Mouse (Mus musculus): ENCODE results near the gene Gga1. TPM values are rescaled to one million over a fixed set of nuclear protein-coding genes. Genes with fewer than 3 reads are reported as not detected.
"Not testable (repeated sequence)": the region's sequence is repeated elsewhere in the genome, so short reads cannot be mapped to it uniquely, and the experiment has no call there.

Gga1 gene
- polyA plus RNA-seq, 1 experiment from 2014 or later: 51.5 TPM

DNA sequence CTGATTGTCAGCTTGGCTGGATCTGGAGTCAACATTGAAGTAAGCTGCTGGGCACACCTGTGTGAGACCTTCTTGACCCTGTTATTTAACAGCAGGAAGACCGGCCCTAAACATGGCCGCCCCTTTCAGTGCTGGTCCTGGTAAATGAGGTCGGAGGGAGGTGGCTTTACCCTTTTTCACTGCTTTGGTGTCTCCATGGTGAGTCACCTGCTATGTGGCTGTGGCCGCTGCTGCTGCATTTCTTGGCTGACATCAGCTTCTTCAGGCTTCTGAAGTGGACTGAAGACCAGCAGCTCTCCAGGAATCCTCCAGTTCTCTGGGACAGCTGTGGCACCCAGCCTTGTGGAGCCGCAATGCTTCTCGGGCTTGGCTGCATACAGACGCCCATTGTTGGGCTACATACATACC lies 8.2 kb upstream of the Gga1 start:
- H3K4me3 ChIP-seq: no peak overlapping the region
- no peaks in the 10 kb centered on the region for H3K36me3 ChIP-seq
- H3K27me3 ChIP-seq (ENCODE audit: insufficient read depth, poor library complexity, severe bottlenecking): 0 out of 2 replicates have a peak, but pooled peaks cover 1% of the 10 kb centered on the region
- WGBS: 73% methylated on average over 7 of the region's 7 CpGs
- peaks cover 15% of the 10 kb centered on the region for H3K4me1 ChIP-seq
- no peak for DNase-seq (ENCODE audit: low spot score)
- no peaks in the 10 kb centered on the region for H3K9me3 ChIP-seq
- H3K27ac ChIP-seq: peak overlapping the region; percentile 77

GRCm38 (mm10) chr15:78869775-78870174 lies 7.2 kb upstream of the Gga1 start:
- Histone ChIP-seq H3K27ac (no peak overlapping the region), H3K4me1 (peaks cover 15% of the 10 kb centered on the region), H3K27me3 (ENCODE audit: insufficient read depth, poor library complexity, severe bottlenecking) (no peaks in the 10 kb centered on the region), H3K9me3 (no peaks in the 10 kb centered on the region), H3K4me3 (no peak overlapping the region), H3K36me3 (no peaks in the 10 kb centered on the region)
- DNase-seq (ENCODE audit: low spot score): no peak
- 25% methylated on average over 6 of the region's 6 CpGs for WGBS

- H3K36me3 ChIP-seq: no peaks in the 10 kb centered on the region
- H3K27ac ChIP-seq: no peak overlapping the region
- 52% methylated on average over 5 of the region's 5 CpGs for WGBS
- no peak overlapping the region for H3K4me3 ChIP-seq
- no peaks in the 10 kb centered on the region for H3K9me3 ChIP-seq
- no peak for DNase-seq (ENCODE audit: low spot score)
- peaks cover 23% of the 10 kb centered on the region for H3K4me1 ChIP-seq
- H3K27me3 ChIP-seq (ENCODE audit: insufficient read depth, poor library complexity, severe bottlenecking): no peaks in the 10 kb centered on the region
These were observed 4.9 kb upstream of the Gga1 start for GRCm38 (mm10) chr15:78872021-78872608.

GRCm38 (mm10) chr15:78873803-78874435 lies 3.1 kb upstream of the Gga1 start:
- no peaks in the 10 kb centered on the region for H3K9me3 ChIP-seq
- H3K4me3 ChIP-seq: no peak overlapping the region
- no peaks in the 10 kb centered on the region for H3K27me3 ChIP-seq (ENCODE audit: insufficient read depth, poor library complexity, severe bottlenecking)
- no peaks in the 10 kb centered on the region for H3K36me3 ChIP-seq
- WGBS: 43% methylated on average over 13 of the region's 13 CpGs
- DNase-seq (ENCODE audit: low spot score): no peak
- H3K27ac ChIP-seq: no peak overlapping the region
- H3K4me1 ChIP-seq: peaks cover 27% of the 10 kb centered on the region

- no peaks in the 10 kb centered on the region for H3K27me3 ChIP-seq (ENCODE audit: insufficient read depth, poor library complexity, severe bottlenecking)
- H3K27ac ChIP-seq: peak overlapping the region; percentile 99; the same call in 1 of the 2 replicates
- DNase-seq (ENCODE audit: low spot score): no peak
- peaks cover 36% of the 10 kb centered on the region for H3K4me1 ChIP-seq
- H3K36me3 ChIP-seq: peaks cover 5% of the 10 kb centered on the region
- no peak overlapping the region for H3K4me3 ChIP-seq
- WGBS: 75% methylated on average over 8 of the region's 8 CpGs
- H3K9me3 ChIP-seq: no peaks in the 10 kb centered on the region
These were observed 2.0 kb upstream of the Gga1 start for GRCm38 (mm10) chr15:78874989-78875388.

DNA sequence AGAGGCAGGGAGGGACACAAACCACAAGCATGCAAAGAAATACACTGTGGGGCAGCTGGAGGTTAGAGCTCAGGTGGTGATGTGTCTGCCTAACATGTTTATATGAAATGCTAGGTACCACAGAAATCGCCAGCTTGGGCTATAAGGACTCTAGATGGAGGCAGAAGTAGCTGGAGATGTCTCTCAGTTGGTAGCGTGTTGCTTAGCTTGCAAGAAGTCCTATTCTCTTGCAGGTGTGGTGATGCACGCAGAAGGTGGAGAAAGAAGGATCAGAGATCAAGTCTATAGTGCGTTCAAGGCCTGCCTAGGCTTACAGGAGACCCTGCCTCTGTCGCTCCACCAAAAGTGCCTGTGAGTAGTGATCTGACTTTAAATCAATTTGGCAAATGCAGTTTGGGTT lies 1.5 kb upstream of the Gga1 start:
- H3K4me3 ChIP-seq: no peak overlapping the region
- WGBS: 71% methylated on average over 5 of the region's 5 CpGs

DNA sequence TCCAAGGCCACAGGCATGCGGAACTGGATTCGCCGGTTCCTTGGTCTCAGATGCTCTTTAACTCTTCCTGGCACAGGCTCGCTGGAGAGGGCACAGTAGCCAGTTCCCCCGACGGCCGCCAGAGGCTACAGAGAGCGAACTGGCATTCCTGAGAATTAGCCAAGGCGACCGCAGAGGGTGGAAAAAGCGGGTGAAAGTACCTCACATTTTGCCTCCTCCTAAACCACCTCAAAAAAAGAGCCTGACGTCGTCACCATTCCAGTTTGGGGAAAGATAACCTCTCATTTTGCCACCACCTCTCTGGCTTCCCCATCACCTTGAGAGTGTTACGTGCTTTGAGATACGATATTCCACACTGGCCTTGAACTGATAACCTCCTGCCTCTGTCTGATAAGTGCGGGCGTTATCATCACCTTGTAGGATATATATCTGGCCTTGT lies 713 bp upstream of the Gga1 start:
- peaks cover 44% of the 10 kb centered on the region for H3K4me1 ChIP-seq
- peak; percentile 94 for DNase-seq (ENCODE audit: low spot score)
- WGBS: under 1% methylated on average over 17 of the region's 17 CpGs

More for the DNA sequence above, 1.5 kb upstream of the Gga1 start:
- Histone ChIP-seq H3K27ac (peak overlapping the region; percentile 99), H3K4me1 (peaks cover 39% of the 10 kb centered on the region), H3K36me3 (peaks cover 11% of the 10 kb centered on the region), H3K9me3 (no peaks in the 10 kb centered on the region), H3K27me3 (ENCODE audit: insufficient read depth, poor library complexity, severe bottlenecking) (no peaks in the 10 kb centered on the region)
- no peak for DNase-seq (ENCODE audit: low spot score)

DNA sequence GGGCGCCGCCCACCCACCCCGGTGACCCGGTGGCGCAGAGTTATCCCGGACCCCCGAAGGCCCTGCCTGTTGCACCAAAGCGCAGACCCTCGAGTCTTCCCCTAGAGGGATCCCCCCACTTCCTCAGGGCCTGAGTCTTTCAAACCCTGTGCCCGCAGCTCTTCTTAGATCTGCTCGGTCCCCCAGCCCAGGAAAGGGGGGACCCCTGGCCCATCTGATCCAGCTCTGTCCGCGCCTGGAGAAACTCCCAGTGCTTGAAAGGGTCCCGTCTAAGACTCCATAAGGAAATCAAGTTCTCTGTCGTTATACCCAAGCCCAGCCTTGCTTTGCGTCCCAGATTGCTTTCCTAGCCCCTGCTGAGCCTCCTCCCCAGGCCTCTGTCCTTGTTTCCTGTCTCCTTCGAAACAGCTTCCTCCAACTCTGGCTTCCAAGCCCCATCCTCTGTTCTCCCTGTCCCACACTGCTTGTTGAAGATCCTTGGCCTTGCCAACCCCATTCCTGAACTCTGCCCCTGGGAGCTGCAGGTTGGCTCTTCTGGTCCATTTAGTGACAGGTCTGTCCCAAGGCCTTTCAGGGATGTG lies 910 bp downstream of the Gga1 start:
- peaks cover 47% of the 10 kb centered on the region for H3K4me1 ChIP-seq
- H3K27me3 ChIP-seq (ENCODE audit: insufficient read depth, poor library complexity, severe bottlenecking): no peaks in the 10 kb centered on the region
- no peaks in the 10 kb centered on the region for H3K9me3 ChIP-seq
- H3K36me3 ChIP-seq: peaks cover 34% of the 10 kb centered on the region
- WGBS: under 1% methylated on average over 17 of the region's 17 CpGs
- peak overlapping the region; percentile 84 for H3K4me3 ChIP-seq
- peak overlapping the region; percentile 99 for H3K27ac ChIP-seq
- DNase-seq (ENCODE audit: low spot score): no peak

More for the DNA sequence above, 713 bp upstream of the Gga1 start:
- no peaks in the 10 kb centered on the region for H3K27me3 ChIP-seq (ENCODE audit: insufficient read depth, poor library complexity, severe bottlenecking)
- H3K36me3 ChIP-seq: peaks cover 18% of the 10 kb centered on the region
- H3K9me3 ChIP-seq: no peaks in the 10 kb centered on the region
- peak overlapping the region; percentile 99 for H3K27ac ChIP-seq
- H3K4me3 ChIP-seq: peak overlapping the region; percentile 84

- peaks cover 43% of the 10 kb centered on the region for H3K4me1 ChIP-seq
- H3K27ac ChIP-seq: peak overlapping the region; percentile 44
- not testable (repeated sequence) for H3K9me3 ChIP-seq; H3K27me3 ChIP-seq (ENCODE audit: insufficient read depth, poor library complexity, severe bottlenecking); DNase-seq (ENCODE audit: low spot score); H3K4me3 ChIP-seq
- 55% methylated on average over 7 of the region's 7 CpGs for WGBS
- H3K36me3 ChIP-seq: peaks cover 45% of the 10 kb centered on the region
These were observed 2.0 kb downstream of the Gga1 start for GRCm38 (mm10) chr15:78878792-78879516.

GRCm38 (mm10) chr15:78880432-78880831 lies 3.4 kb downstream of the Gga1 start:
- Histone ChIP-seq H3K4me3 (no peak overlapping the region), H3K27ac (no peak overlapping the region), H3K27me3 (ENCODE audit: insufficient read depth, poor library complexity, severe bottlenecking) (no peaks in the 10 kb centered on the region), H3K4me1 (peaks cover 42% of the 10 kb centered on the region), H3K36me3 (peaks cover 58% of the 10 kb centered on the region), H3K9me3 (no peaks in the 10 kb centered on the region)
- WGBS: 94% methylated on average over 8 of the region's 8 CpGs
- DNase-seq (ENCODE audit: low spot score): no peak

DNA sequence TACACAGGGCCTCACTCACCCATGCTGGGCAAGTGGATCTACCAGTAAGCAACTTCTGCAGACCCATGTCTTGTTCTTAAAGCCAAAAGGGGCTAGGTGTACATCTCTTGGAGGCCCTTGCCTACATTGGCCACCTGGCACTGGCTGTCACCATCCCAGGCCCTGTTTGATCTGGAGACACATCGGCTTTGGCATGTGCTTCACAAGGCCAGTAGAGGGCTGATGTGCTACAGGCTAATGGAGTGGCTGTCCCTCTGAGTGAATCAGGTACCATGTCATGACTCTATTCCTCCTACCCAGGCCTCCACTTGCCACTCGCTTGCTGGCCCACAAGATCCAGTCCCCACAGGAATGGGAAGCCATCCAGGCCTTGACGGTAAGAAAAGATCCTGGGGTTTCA lies 4.8 kb downstream of the Gga1 start:
- DNase-seq (ENCODE audit: low spot score): no peak
- Histone ChIP-seq H3K27me3 (ENCODE audit: insufficient read depth, poor library complexity, severe bottlenecking) (no peaks in the 10 kb centered on the region), H3K9me3 (no peaks in the 10 kb centered on the region), H3K4me3 (no peak overlapping the region), H3K36me3 (peaks cover 72% of the 10 kb centered on the region), H3K4me1 (peaks cover 34% of the 10 kb centered on the region), H3K27ac (no peak overlapping the region)
- 83% methylated on average over 3 of the region's 3 CpGs for WGBS

- Histone ChIP-seq H3K27me3 (ENCODE audit: insufficient read depth, poor library complexity, severe bottlenecking) (no peaks in the 10 kb centered on the region), H3K9me3 (no peaks in the 10 kb centered on the region), H3K4me1 (peaks cover 60% of the 10 kb centered on the region), H3K27ac (peak overlapping the region; percentile 73), H3K4me3 (peak overlapping the region; percentile 16; the same call in 1 of the 2 replicates), H3K36me3 (peaks cover 93% of the 10 kb centered on the region)
- WGBS: 35% methylated on average over 13 of the region's 13 CpGs
- DNase-seq (ENCODE audit: low spot score): no peak
These were observed 12.4 kb downstream of the Gga1 start for GRCm38 (mm10) chr15:78889401-78889853.

GRCm38 (mm10) chr15:78892440-78892839 lies 15.4 kb downstream of the Gga1 start:
- Histone ChIP-seq H3K36me3 (peaks cover 72% of the 10 kb centered on the region), H3K27ac (peak overlapping the region; percentile 92), H3K9me3 (no peaks in the 10 kb centered on the region), H3K4me3 (peak overlapping the region; percentile 22), H3K4me1 (peaks cover 90% of the 10 kb centered on the region), H3K27me3 (ENCODE audit: insufficient read depth, poor library complexity, severe bottlenecking) (no peaks in the 10 kb centered on the region)
- DNase-seq (ENCODE audit: low spot score): peak; percentile 95
- WGBS: 30% methylated on average over 7 of the region's 7 CpGs

All from heart, embryonic 10.5 days (tissue).